Mouse (Mus musculus) R1 (cell line): ENCODE data around the gene Gm3182.
"Not testable (repeated sequence)": the region's sequence is repeated elsewhere in the genome, so short reads cannot be mapped to it uniquely, and the experiment has no call there.

ENCODE experiments used
- DNase-seq: peaks from one replicate; pipeline ENCODE4 v3.0.0-alpha.2; 2018; ENCODE audit warnings: low read depth, low spot score

Gene Gm3182

DNA sequence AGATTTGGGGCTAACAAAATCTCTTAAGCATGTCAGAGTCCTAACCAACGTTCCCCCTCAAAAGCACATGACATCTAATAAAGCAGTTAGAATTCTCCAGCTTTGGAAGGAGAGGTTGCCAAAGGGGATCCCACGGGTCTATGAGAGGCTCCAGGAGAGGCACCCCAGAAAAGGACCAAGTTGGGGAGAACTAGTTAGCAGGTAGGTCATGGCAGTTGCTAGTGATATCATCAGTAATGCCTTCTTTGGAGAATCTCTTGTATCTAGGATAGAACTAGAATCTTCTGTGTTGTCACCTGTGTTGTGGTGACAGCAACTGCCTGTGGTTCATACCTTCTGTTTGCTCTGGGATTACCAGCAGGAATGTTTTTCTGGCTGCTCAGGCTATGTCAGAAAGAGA is at the start of gene Gm3182:
Gm3182 (plus strand) TSS at position 301 of the 400 bp plus-strand sequence.
- DNase-seq: not testable (repeated sequence)

DNA sequence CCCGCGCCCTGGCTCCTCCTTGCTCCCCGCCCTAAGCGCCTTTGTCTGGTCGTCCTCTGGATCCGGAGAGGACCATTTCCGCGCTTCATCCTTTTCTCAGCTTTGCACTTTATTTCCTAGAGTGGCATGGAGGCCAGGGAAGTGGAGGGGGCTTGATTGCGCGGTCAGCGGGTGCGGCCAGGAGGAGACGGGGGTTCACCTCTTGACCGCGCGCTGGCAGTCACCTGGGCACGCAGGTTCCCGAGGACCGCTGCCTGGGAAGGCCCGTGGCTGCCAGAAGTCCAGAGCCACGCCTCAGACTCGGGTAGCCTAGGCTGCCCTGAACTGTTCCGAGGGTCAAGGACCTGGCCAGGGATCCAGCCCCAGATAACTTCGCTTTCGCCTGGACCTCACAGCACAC is 17.9 kb downstream of the Gm3182 start:
- DNase-seq: not testable (repeated sequence)
